Mouse (Mus musculus) retina, embryonic 14.5 days (tissue): ENCODE data around the gene Arnt2.

Experiments used
- DNase-seq: peaks from one replicate; pipeline ENCODE4 v3.0.0-alpha.2; 2015; ENCODE audit warnings: low spot score

Gene Arnt2

GRCm38 (mm10) chr7:84397320-84397719 lies 12.7 kb downstream of the Arnt2 start:
- DNase-seq: no peak

GRCm38 (mm10) chr7:84396581-84396980 lies 13.4 kb downstream of the Arnt2 start:
- no peak for DNase-seq

GRCm38 (mm10) chr7:84387826-84388225 lies 22.1 kb downstream of the Arnt2 start:
- DNase-seq: no peak

DNA sequence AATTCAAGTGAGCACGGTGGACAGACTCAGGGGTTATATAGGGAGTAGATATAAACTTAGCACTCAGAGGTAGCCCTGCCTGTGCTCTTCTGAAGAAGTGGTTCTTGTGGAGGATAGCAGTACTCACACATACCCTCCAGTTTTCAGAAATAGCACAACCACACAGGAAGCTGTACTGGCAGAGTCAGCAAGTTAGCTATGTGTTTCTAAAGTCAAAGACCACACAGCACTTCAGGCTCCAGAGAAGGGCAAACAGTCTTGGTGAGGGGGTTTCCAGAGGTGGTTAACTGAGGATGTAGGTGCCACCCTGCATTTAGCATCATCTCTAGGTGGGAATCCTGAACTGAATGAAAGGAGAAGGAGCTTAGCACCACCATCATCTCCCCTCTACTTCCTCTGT lies 23.5 kb downstream of the Arnt2 start:
- no peak for DNase-seq

- no peak for DNase-seq
These were observed 25.2 kb downstream of the Arnt2 start for GRCm38 (mm10) chr7:84384778-84385177.

DNA sequence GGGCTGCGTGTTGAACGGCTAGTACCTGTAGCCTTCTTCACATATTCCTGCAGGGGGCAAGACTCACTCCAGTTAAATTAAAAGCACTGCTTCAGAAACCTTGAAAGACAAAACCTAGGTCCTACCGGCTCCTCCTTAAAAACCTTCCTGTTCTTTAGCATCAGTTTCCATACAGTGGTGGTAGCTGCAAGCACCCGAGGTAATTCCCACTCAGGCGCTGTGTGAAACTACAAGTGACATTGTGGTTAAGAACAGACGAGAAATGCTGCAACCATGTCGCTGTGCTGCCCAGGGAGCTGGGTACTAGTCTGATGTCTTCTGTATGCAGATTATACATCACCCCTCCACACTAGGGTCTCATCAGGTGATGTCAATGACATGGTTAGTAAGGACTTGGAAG lies 25.9 kb downstream of the Arnt2 start:
- no peak for DNase-seq

GRCm38 (mm10) chr7:84382346-84382745 lies 27.6 kb downstream of the Arnt2 start:
- DNase-seq: no peak

- no peak for DNase-seq
These were observed 29.2 kb downstream of the Arnt2 start for GRCm38 (mm10) chr7:84380810-84381209.

DNA sequence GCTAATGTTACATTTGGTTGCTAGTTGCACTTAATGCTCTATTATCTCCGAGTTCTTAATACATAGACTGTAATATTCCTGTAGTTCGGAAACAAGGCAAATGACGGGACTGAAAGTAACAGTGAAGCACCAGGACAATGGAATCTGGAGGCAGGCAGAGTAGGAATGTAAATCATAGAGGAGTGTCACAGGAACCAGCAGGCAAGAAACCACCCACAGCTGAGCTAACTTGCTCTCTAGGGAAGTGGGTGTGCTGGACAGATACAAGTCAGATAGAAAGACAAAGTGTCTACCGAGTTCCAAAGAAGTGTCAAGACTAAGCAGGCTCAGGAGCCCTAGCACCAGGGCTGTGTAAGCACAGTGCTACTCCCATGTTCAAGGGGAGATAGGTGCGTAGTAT lies 32.6 kb downstream of the Arnt2 start:
- DNase-seq: no peak

DNA sequence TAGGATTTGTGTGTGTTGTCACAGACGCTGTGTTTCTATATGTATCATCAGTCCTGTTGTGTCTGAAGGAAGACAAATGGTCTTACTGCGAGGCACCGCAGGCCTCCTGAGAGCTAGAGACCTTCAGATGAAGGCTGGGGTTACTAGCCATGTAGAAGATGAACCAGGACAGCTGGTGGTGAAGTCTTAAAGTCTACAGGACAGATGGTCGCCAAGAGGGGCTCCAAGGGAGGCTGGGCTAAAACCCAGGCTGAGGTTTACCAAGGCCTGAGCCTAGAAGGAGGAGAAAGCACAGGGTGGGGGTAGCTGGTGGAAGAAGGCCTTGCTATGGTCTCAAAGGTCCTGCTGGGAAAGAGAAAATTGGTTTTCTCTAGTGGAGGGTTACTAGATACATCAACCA lies 36.3 kb downstream of the Arnt2 start:
- no peak for DNase-seq

DNA sequence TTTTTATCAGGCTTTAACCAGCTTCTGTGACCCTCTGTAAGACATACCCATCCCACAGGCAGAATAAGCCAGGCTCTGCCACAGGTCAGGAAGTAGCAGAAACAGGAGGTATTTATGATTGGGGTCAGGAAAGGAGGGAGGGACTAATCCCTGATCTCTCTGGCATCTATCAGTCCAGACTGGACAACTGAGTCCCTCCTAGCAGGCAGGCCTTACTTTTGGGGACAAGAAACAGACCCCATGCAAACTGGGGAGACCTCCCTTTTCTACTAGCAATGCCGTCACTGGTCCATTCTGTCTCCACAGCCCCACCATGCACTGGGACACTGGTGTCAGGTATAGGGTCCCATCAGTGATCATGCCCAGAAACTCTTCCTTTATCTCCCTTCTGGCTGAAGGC lies 37.1 kb downstream of the Arnt2 start:
- no peak for DNase-seq

DNA sequence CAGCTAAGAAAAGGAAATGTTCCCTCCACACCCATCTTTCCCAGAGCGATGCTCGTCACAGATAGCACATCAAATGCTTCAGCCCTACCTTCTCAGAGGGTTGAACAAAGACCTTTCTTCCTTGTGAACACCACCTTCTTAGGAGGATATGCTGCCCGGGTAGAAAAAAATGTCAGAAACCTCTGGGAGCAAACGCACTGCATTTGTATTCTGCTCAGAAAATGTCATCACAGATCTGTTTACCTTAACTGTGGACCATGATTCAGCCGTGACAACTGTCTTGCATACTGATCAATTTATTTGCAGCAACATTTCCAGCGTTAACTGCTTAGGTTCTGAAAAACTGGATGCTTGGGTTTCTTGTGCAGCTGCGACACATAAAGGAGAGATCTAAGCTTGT lies 37.7 kb downstream of the Arnt2 start:
- no peak for DNase-seq

DNA sequence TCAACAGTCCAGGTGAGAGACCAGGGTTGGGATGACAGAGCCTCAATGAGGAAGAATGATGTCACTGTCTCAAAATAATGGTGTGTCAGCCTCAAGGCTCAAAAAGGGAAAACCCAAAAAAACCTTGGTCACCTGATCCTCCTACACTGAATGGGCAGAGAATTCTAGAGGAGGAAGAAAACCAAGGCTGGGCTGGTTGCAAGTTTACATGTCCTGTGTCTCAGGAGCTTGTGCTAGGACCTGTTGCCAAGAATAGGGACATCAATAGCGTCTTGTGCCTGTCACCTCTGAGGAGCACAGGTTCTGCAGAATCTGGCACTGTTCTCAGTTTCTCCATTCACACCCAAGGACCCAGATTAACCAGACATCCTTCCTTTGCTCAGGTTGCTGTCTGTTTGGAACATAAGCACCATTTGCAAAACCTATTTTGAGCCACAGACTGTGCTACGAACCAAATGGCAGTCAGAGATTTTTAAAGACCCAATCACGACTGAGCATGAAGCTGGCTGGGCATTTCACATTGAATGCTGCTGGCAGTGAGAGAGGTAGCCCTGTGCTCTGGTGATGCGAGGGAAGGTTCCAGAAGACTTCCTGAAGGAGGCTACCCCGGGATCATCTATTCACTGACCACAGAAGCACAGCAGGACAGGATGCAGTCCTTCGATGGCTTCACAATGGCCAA lies 38.9 kb downstream of the Arnt2 start:
- DNase-seq: no peak

DNA sequence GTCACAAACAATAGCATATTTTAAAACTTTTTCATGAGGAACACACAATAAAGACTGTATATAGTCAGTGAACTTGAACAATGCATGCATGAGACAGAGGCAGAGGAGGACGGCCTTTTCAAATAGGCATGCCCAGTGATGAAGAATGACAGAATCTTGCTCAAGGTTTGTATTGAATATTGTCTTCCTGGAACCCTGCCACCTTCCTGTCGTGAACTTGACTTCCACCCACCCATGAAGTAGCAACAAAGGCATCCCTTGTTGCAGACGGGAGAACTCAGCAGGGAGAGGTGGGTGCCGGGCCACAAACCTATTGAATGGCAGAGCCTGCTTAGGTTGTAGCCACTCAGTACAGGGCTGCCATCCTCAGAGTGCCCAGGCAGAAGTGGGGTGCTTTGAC lies 43.7 kb downstream of the Arnt2 start:
- no peak for DNase-seq

GRCm38 (mm10) chr7:84362711-84363110 lies 47.3 kb downstream of the Arnt2 start:
- DNase-seq: no peak

DNA sequence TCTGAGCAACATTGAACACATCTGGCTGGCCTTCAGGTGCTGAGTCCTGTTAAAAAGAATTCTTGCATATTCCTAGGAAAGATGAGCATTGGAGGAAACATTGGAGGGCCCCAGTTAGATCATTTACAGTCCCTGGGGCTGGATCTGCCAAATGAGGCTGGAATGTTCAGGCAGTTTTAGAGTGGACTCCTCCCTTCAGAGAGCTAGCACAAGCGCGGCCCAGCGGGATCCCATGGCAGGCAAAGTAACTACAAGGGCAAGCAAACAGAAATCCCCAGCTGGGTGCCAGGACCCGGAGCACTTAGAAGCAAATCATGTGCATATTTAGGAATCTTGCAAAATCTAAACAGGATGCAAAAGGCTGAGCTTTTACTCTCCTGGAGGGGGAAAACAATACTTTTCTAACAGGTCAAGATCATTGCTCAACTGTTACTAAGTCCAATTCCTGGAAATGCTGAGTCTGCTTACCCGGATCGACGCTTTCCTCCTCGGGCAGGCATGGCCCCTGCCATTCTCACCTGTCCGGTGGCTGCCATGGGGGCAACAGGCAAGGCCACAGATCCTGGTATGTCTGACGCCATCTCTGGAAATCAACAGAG lies 48.8 kb downstream of the Arnt2 start:
- no peak for DNase-seq

- DNase-seq: no peak
These were observed 51.5 kb downstream of the Arnt2 start for GRCm38 (mm10) chr7:84358426-84358825.

DNA sequence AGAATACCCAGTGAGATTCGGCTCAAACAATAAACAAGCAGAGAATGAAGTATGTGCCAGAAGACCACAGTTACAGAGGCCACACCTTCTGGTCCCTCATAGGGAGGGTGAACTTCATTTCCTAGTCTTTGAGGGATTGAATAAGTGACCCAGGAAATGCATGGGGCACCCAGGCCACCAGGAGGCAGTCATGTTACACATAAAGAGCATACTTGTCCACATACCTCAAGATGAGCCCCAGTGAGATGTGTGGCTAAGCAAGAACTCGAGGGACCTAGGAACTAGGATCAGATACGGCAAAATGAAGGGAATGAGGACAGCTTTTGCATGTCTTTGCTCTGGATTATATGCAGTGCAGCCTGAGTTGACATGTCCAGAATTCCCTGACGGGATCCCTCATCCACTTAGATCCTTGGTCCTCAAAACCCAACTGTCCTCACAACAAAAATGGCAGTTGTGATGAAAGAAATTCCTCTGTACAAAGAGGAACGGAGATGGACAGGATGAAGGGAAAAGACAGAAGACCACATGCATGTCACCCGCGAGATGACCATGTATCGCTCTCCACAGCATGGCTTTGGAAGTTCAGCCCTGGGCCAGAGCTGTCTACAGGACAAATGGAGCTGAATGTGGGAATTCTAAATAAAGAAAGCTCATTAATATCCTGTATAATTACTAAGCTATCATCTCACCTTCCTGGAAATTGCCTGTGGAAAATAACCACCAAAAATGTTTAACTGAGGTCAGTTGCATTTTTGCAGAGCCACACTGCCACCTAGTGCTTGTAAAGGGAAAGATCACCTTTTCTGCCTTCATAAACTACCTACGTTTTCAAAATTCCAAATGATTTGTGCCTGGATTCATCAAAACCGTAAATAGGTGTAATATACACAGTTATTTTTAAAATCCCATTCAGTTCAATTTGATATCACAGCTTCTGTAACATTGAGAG lies 54.1 kb downstream of the Arnt2 start:
- peak; percentile 68 for DNase-seq

DNA sequence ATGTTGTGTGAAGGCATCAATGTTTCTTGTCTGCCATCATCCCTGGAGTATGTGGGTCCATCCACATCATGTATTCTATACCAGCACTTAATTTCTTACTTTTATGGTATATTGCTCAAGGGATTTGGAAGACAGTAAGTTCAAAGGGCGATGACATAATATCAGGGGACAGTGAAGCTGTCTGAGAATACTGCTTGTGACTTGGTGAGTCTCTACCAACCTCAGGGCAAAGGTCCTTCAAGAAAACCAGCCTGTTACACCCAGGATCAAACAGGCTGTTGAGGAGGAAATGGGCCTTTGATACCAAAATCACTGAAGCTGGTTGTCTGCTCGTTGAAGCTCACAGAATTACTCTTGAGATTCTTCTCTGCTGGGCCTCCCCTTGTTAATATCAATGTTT lies 55.1 kb downstream of the Arnt2 start:
- DNase-seq: no peak

GRCm38 (mm10) chr7:84350529-84350928 lies 59.4 kb downstream of the Arnt2 start:
- no peak for DNase-seq

- DNase-seq: no peak
These were observed 60.0 kb downstream of the Arnt2 start for GRCm38 (mm10) chr7:84349976-84350375.

GRCm38 (mm10) chr7:84348145-84348911 lies 61.6 kb downstream of the Arnt2 start:
- no peak for DNase-seq
